Mouse (Mus musculus): Measurements from ENCODE around the gene Dpp4. TPM values are rescaled to one million over a fixed set of nuclear protein-coding genes. Genes with fewer than 3 reads are reported as not detected.

Gene Dpp4
- polyA plus RNA-seq, 1 experiment from 2014 or later, result 0.82 TPM

DNA sequence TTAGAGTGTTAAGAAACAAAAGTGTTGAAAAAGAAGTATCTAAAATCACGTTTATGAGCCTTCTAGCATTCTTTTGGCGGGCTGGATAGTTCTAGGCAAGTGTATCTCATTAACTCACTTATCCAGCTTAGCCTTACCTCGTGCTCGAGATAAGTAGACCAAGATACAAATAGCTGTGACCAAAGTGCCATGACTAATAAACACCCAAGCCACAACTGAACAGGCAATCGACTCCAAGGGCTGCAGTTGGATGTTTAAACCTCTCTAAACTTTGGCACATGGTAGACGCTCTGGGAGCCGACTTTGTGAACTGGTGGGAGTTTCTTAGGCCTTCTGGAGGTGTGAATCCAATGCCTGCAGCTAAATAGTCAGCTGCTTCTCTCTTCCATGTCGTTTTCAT is 12.7 kb downstream of the Dpp4 start:
- ATAC-seq (ENCODE audit: low FRiP score) (no peak), DNase-seq (ENCODE audit: low spot score) (no peak)
- H3K27ac ChIP-seq (ENCODE audit: low read depth, low read length), result no peak overlapping the region
- H3K4me3 ChIP-seq (ENCODE audit: low read depth, low read length), result no peak overlapping the region
- no peaks in the 10 kb centered on the region for H3K9me3 ChIP-seq (ENCODE audit: control insufficient read depth, low read length)
- H3K36me3 ChIP-seq (ENCODE audit: control insufficient read depth, insufficient read depth, low read length), result no peaks in the 10 kb centered on the region
- H3K4me2 ChIP-seq (replicated peaks; ENCODE audit: low read depth, low read length), result no peak overlapping the region
- WGBS, result 84% methylated on average over 8 of the region's 8 CpGs
- H3K9ac ChIP-seq (ENCODE audit: low read depth, low read length), result no peak overlapping the region
- H3K4me1 ChIP-seq (replicated peaks; ENCODE audit: control insufficient read depth, insufficient read depth, low read length), result no peaks in the 10 kb centered on the region
- no peaks in the 10 kb centered on the region for H3K27me3 ChIP-seq (ENCODE audit: control insufficient read depth, insufficient read depth, low read length)

DNA sequence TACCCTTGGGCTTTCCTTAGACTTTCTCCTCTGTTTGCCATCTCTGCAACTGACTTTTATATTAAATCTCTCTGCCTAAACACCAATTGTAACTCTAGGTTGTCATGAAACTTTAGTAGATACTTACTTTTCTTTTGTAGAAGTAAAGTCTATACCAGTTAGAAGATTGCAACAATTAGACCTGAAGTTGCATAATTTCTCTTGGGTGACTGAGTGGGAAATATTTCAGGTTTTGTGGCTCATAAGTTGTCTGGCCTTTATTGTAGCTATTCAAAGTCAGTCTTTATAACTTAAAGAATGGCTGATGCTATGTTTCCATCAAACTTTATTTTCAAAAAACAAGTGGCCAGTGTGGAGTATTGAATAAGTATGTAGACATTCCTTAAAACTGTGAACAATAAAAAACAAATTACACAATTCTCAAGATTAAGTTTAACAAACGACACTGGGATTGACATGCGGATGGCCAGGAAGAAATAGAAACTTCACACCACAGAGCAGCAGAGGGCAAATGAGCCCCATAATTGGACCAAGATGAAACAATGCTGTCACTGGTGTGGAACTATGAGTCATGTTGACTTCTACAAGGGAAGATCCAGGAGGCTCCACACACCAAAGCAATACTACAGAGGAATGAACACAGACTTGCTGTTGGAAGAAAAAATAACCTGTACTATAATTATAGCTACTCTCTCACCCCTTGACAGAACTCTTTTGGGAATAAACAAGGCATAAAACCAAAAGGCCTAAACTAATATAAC is 13.7 kb downstream of the Dpp4 start:
- Histone ChIP-seq H3K36me3 (ENCODE audit: control insufficient read depth, insufficient read depth, low read length) (no peaks in the 10 kb centered on the region), H3K4me3 (ENCODE audit: low read depth, low read length) (no peak overlapping the region), H3K4me2 (replicated peaks; ENCODE audit: low read depth, low read length) (no peak overlapping the region), H3K9me3 (ENCODE audit: control insufficient read depth, low read length) (no peaks in the 10 kb centered on the region), H3K27ac (ENCODE audit: low read depth, low read length) (no peak overlapping the region), H3K27me3 (ENCODE audit: control insufficient read depth, insufficient read depth, low read length) (no peaks in the 10 kb centered on the region), H3K4me1 (replicated peaks; ENCODE audit: control insufficient read depth, insufficient read depth, low read length) (no peaks in the 10 kb centered on the region), H3K9ac (ENCODE audit: low read depth, low read length) (no peak overlapping the region)
- DNase-seq (ENCODE audit: low spot score) (no peak), ATAC-seq (ENCODE audit: low FRiP score) (no peak)
- WGBS, result 92% methylated on average over 2 of the region's 2 CpGs

DNA sequence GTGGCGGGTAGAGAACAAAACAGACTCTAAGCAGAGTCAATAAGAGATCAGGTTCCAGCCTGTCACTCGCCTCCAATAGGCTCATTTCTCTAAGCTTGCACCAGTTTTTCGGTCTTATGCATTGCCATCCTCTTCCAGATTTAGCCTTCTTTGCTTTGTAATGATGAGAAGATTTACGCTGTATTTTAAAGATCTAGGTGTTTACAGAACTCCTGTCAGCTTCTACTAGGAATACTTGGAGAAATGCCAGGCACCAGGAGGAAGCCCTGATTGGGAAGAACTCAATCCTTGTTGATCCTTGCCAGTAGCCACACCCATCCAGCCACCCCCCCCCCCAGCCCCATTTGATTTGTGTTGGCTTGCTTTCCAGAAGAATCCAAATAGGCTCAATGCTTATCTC is 14.4 kb downstream of the Dpp4 start:
- H3K9me3 ChIP-seq (ENCODE audit: control insufficient read depth, low read length), result no peaks in the 10 kb centered on the region
- no peaks in the 10 kb centered on the region for H3K36me3 ChIP-seq (ENCODE audit: control insufficient read depth, insufficient read depth, low read length)
- H3K9ac ChIP-seq (ENCODE audit: low read depth, low read length), result no peak overlapping the region
- no peaks in the 10 kb centered on the region for H3K4me1 ChIP-seq (replicated peaks; ENCODE audit: control insufficient read depth, insufficient read depth, low read length)
- no peak for ATAC-seq (ENCODE audit: low FRiP score)
- H3K4me2 ChIP-seq (replicated peaks; ENCODE audit: low read depth, low read length), result no peak overlapping the region
- no peak overlapping the region for H3K27ac ChIP-seq (ENCODE audit: low read depth, low read length)
- H3K27me3 ChIP-seq (ENCODE audit: control insufficient read depth, insufficient read depth, low read length), result no peaks in the 10 kb centered on the region
- no peak overlapping the region for H3K4me3 ChIP-seq (ENCODE audit: low read depth, low read length)
- no peak for DNase-seq (ENCODE audit: low spot score)
- WGBS, result 84% methylated on average over 4 of the region's 4 CpGs

DNA sequence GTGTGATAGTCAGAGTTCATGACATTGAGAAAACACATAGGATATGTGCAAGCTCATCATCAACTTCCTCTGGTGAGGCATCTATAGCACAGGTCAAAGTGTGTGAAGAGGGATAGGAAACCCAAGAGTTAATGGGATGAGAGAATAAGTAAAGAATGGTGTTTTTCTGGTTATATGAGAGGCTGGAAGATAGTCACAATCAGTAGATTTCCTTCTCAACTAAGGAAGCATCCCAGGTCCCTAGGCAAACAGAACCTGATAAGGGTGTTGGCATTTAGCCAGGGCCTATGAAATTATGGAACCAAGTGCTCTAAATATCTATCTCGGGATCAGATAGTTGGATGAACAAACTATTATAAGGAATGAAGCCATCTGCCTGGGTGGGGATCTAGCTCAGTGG is 15.2 kb downstream of the Dpp4 start:
- Histone ChIP-seq H3K36me3 (ENCODE audit: control insufficient read depth, insufficient read depth, low read length) (no peaks in the 10 kb centered on the region), H3K4me2 (replicated peaks; ENCODE audit: low read depth, low read length) (no peak overlapping the region), H3K27ac (ENCODE audit: low read depth, low read length) (no peak overlapping the region), H3K4me3 (ENCODE audit: low read depth, low read length) (no peak overlapping the region), H3K9ac (ENCODE audit: low read depth, low read length) (no peak overlapping the region), H3K4me1 (replicated peaks; ENCODE audit: control insufficient read depth, insufficient read depth, low read length) (no peaks in the 10 kb centered on the region), H3K27me3 (ENCODE audit: control insufficient read depth, insufficient read depth, low read length) (no peaks in the 10 kb centered on the region), H3K9me3 (ENCODE audit: control insufficient read depth, low read length) (no peaks in the 10 kb centered on the region)
- 92% methylated on average over 1 of the region's 1 CpGs for WGBS
- DNase-seq (ENCODE audit: low spot score), result no peak
- no peak for ATAC-seq (ENCODE audit: low FRiP score)

DNA sequence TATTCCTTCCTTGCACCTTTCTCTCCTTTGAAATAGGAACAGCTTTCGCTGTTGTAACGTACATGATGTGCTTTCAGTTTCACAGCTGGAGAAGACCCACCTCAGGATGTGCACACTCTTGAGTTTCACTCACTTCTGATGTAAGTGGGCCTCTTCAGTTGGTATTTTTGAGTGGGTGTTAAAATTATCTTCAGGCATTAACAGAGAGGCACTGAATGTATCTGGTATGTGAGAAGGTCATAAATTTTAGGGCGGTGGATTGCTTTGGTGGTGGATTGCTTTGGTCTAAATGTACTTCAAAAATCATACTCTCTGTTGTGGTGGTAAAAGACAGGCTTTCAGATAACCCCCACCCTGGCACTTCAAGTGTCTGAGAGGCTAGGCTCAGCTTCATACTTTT is 17.2 kb downstream of the Dpp4 start:
- H3K4me2 ChIP-seq (replicated peaks; ENCODE audit: low read depth, low read length), result no peak overlapping the region
- 87% methylated on average over 3 of the region's 3 CpGs for WGBS
- DNase-seq (ENCODE audit: low spot score), result no peak

DNA sequence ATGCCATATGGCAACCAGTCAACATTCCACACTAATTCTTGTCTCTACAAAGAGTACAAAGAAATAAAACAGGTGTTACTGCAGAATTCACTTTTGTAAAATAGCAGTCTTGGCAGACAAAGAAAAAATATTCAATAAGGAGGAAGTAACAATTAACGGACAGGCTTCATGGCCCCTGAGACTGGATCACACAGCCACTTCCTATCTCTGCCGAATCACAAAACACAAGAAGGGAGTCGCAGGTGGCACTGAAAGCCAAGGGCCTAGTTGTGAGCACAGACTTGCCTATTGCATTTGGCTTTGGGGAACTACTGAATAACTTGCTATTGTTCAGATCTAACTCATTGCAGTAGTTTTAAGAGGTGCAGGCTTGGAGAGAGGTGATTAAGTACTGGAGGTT is 19.9 kb downstream of the Dpp4 start:
- Histone ChIP-seq H3K9ac (ENCODE audit: low read depth, low read length) (no peak overlapping the region), H3K4me1 (replicated peaks; ENCODE audit: control insufficient read depth, insufficient read depth, low read length) (no peaks in the 10 kb centered on the region), H3K27ac (ENCODE audit: low read depth, low read length) (no peak overlapping the region), H3K27me3 (ENCODE audit: control insufficient read depth, insufficient read depth, low read length) (no peaks in the 10 kb centered on the region), H3K36me3 (ENCODE audit: control insufficient read depth, insufficient read depth, low read length) (no peaks in the 10 kb centered on the region), H3K4me2 (replicated peaks; ENCODE audit: low read depth, low read length) (no peak overlapping the region), H3K9me3 (ENCODE audit: control insufficient read depth, low read length) (no peaks in the 10 kb centered on the region), H3K4me3 (ENCODE audit: low read depth, low read length) (no peak overlapping the region)
- ATAC-seq (ENCODE audit: low FRiP score), result no peak
- 91% methylated on average over 3 of the region's 3 CpGs for WGBS
- DNase-seq (ENCODE audit: low spot score), result no peak

More for the DNA sequence above, 17.2 kb downstream of the Dpp4 start:
- H3K9me3 ChIP-seq (ENCODE audit: control insufficient read depth, low read length), result no peaks in the 10 kb centered on the region
- no peaks in the 10 kb centered on the region for H3K36me3 ChIP-seq (ENCODE audit: control insufficient read depth, insufficient read depth, low read length)
- H3K9ac ChIP-seq (ENCODE audit: low read depth, low read length), result no peak overlapping the region
- H3K4me3 ChIP-seq (ENCODE audit: low read depth, low read length), result no peak overlapping the region
- H3K27me3 ChIP-seq (ENCODE audit: control insufficient read depth, insufficient read depth, low read length), result no peaks in the 10 kb centered on the region
- no peak overlapping the region for H3K27ac ChIP-seq (ENCODE audit: low read depth, low read length)
- no peaks in the 10 kb centered on the region for H3K4me1 ChIP-seq (replicated peaks; ENCODE audit: control insufficient read depth, insufficient read depth, low read length)
- no peak for ATAC-seq (ENCODE audit: low FRiP score)

DNA sequence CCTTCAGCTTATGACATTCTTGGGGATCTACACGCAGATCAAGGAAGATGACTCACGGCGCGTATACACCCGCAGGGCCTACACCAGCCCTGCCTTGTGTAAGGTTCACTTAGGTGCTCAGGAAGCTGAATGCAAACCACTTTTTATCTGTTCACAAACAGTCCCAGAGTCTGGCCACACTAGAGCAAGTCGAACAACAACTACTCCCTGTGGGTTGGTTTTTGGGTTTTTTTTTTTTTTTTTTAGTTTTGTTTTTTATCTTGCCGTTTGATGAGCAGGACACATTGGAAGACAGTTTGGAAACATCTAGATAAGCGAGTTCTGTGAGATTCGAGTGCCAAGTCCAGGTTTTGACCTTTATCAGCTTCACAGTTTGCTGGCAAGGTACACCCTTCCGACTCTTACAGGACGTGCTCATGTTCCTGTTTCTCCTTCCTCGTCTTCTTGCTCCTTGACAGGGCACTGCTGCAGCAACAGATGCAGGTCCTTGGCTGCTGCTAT is 21.0 kb downstream of the Dpp4 start:
- H3K9ac ChIP-seq (ENCODE audit: low read depth, low read length), result no peak overlapping the region
- no peak overlapping the region for H3K27ac ChIP-seq (ENCODE audit: low read depth, low read length)
- H3K9me3 ChIP-seq (ENCODE audit: control insufficient read depth, low read length), result no peaks in the 10 kb centered on the region
- no peak for ATAC-seq (ENCODE audit: low FRiP score)
- H3K36me3 ChIP-seq (ENCODE audit: control insufficient read depth, insufficient read depth, low read length), result no peaks in the 10 kb centered on the region
- H3K4me1 ChIP-seq (replicated peaks; ENCODE audit: control insufficient read depth, insufficient read depth, low read length), result no peaks in the 10 kb centered on the region
- no peak overlapping the region for H3K4me3 ChIP-seq (ENCODE audit: low read depth, low read length)
- H3K4me2 ChIP-seq (replicated peaks; ENCODE audit: low read depth, low read length), result no peak overlapping the region
- 91% methylated on average over 12 of the region's 12 CpGs for WGBS
- H3K27me3 ChIP-seq (ENCODE audit: control insufficient read depth, insufficient read depth, low read length), result no peaks in the 10 kb centered on the region
- DNase-seq (ENCODE audit: low spot score), result no peak

DNA sequence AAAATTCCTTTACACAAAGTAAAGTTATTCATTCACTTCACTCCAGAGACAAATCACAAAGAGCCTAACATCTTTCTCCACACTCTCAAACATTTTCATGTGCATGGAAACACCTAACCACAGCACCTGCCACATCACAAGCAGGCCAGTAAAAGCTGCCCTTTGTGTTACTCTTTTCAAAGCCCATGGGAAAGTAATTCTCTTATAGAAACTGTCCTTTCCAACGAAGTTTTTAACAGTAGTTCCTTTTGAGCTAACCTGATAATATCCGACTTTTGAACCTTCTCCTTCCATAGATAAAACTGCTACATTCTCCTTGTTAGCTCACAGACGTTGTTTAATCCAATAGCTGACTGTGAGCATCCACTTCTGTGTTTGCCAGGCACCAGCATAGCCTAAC is 21.7 kb downstream of the Dpp4 start:
- WGBS, result 77% methylated on average over 3 of the region's 3 CpGs
- Histone ChIP-seq H3K4me2 (replicated peaks; ENCODE audit: low read depth, low read length) (no peak overlapping the region), H3K9ac (ENCODE audit: low read depth, low read length) (no peak overlapping the region), H3K9me3 (ENCODE audit: control insufficient read depth, low read length) (no peaks in the 10 kb centered on the region), H3K36me3 (ENCODE audit: control insufficient read depth, insufficient read depth, low read length) (no peaks in the 10 kb centered on the region), H3K4me1 (replicated peaks; ENCODE audit: control insufficient read depth, insufficient read depth, low read length) (no peaks in the 10 kb centered on the region), H3K4me3 (ENCODE audit: low read depth, low read length) (no peak overlapping the region), H3K27ac (ENCODE audit: low read depth, low read length) (no peak overlapping the region), H3K27me3 (ENCODE audit: control insufficient read depth, insufficient read depth, low read length) (no peaks in the 10 kb centered on the region)
- DNase-seq (ENCODE audit: low spot score) (no peak), ATAC-seq (ENCODE audit: low FRiP score) (no peak)

DNA sequence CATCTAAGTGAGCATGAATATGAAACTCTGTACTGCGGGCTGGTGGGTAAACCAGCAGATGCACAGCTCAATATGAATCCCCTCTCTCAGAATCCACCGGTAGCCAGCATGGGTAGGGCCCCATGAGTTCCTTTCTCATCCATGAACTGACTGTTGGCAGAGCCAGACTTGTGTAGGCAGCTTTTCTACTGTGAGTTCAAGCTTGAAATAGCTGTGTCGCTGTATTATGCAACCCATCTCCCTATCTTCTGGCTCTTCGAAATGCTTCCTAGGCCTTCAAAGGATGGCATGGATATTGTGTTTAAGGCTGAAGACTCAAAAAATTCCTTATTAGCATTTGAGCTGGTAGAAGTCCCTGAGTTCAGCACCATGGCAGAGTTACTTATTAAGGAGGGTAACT is 23.2 kb downstream of the Dpp4 start:
- ATAC-seq (ENCODE audit: low FRiP score) (no peak), DNase-seq (ENCODE audit: low spot score) (no peak)
- no peak overlapping the region for H3K4me2 ChIP-seq (replicated peaks; ENCODE audit: low read depth, low read length)
- H3K9ac ChIP-seq (ENCODE audit: low read depth, low read length), result no peak overlapping the region
- H3K4me3 ChIP-seq (ENCODE audit: low read depth, low read length), result no peak overlapping the region
- no peaks in the 10 kb centered on the region for H3K36me3 ChIP-seq (ENCODE audit: control insufficient read depth, insufficient read depth, low read length)
- H3K4me1 ChIP-seq (replicated peaks; ENCODE audit: control insufficient read depth, insufficient read depth, low read length), result no peaks in the 10 kb centered on the region
- no peak overlapping the region for H3K27ac ChIP-seq (ENCODE audit: low read depth, low read length)
- no peaks in the 10 kb centered on the region for H3K9me3 ChIP-seq (ENCODE audit: control insufficient read depth, low read length)
- H3K27me3 ChIP-seq (ENCODE audit: control insufficient read depth, insufficient read depth, low read length), result no peaks in the 10 kb centered on the region
- 93% methylated on average over 4 of the region's 4 CpGs for WGBS
